Mouse (Mus musculus): ENCODE data around the gene Yrdc.

Yrdc gene

GRCm38 (mm10) chr4:124850261-124850913, at the start of gene Yrdc:
Yrdc (plus strand) TSS chr4:124850679.
- peak; percentile 95 for DNase-seq

GRCm38 (mm10) chr4:124801552-124802308, 48.7 kb upstream of the Yrdc start, which contains the start of gene Mtf1:
Mtf1 (plus strand) TSS chr4:124802104.
- DNase-seq = peak; percentile 95

GRCm38 (mm10) chr4:124802309-124803260, 47.9 kb upstream of the Yrdc start:
- peak; percentile 97 for DNase-seq

GRCm38 (mm10) chr4:124803406-124803805, 47.1 kb upstream of the Yrdc start:
- no peak for DNase-seq

- peak; percentile 7 for DNase-seq
These were observed 42.0 kb upstream of the Yrdc start for GRCm38 (mm10) chr4:124808511-124808910.

GRCm38 (mm10) chr4:124809136-124809883, 41.2 kb upstream of the Yrdc start:
- DNase-seq = peak; percentile 4

GRCm38 (mm10) chr4:124810056-124810455, 40.4 kb upstream of the Yrdc start:
- no peak for DNase-seq

GRCm38 (mm10) chr4:124811347-124811975, 39.0 kb upstream of the Yrdc start:
- DNase-seq = no peak

GRCm38 (mm10) chr4:124815901-124816300, 34.6 kb upstream of the Yrdc start:
- DNase-seq = no peak

- peak; percentile 71 for DNase-seq
These were observed 32.7 kb upstream of the Yrdc start for GRCm38 (mm10) chr4:124817803-124818202.

GRCm38 (mm10) chr4:124818832-124819231, 31.6 kb upstream of the Yrdc start:
- no peak for DNase-seq

- DNase-seq = no peak
These were observed 25.5 kb upstream of the Yrdc start for GRCm38 (mm10) chr4:124824967-124825366.

- no peak for DNase-seq
These were observed 25.0 kb upstream of the Yrdc start for GRCm38 (mm10) chr4:124825371-124825965.

GRCm38 (mm10) chr4:124829671-124830070, 20.8 kb upstream of the Yrdc start:
- DNase-seq = no peak

GRCm38 (mm10) chr4:124832796-124833195, 17.7 kb upstream of the Yrdc start:
- no peak for DNase-seq

GRCm38 (mm10) chr4:124838035-124838700, 12.3 kb upstream of the Yrdc start:
- no peak for DNase-seq

GRCm38 (mm10) chr4:124840998-124841397, 9.5 kb upstream of the Yrdc start:
- no peak for DNase-seq

- peak; percentile 37 for DNase-seq
These were observed 7.0 kb upstream of the Yrdc start for GRCm38 (mm10) chr4:124843493-124843892.

- DNase-seq = peak; percentile 89
These were observed 2.9 kb upstream of the Yrdc start for GRCm38 (mm10) chr4:124847573-124847972.

- DNase-seq = peak; percentile 59
These were observed 733 bp upstream of the Yrdc start for GRCm38 (mm10) chr4:124849631-124850260.

Measured in lung, postnatal 36 days (tissue).